In genomic region chr17:32117872-32118421, GRCm38 (mm10) we compare ENCODE assay signal across 8 mouse cellular contexts. TPM values are rescaled to one million over a fixed set of nuclear protein-coding genes. Genes with fewer than 3 reads are reported as not detected.
DNase-seq lines count a peak whose midpoint lies in the region; ATAC-seq and TF ChIP-seq lines count a peak whose summit lies in the region.
"Not testable (repeated sequence)": the region's sequence is repeated elsewhere in the genome, so short reads cannot be mapped to it uniquely, and the experiment has no call there.

No protein-coding gene starts in this region.

- ATAC-seq in G1E (ENCODE audit: extremely low read depth, insufficient number of reproducible peaks, low FRiP score, poor library complexity, severe bottlenecking), result not testable (repeated sequence)
- ATAC-seq in embryonic facial prominence, embryonic 12.5 days (ENCODE audit: insufficient number of reproducible peaks, insufficient read depth, low FRiP score, low TSS enrichment), result peak; percentile 39
- peak; percentile 28 for ATAC-seq in hindbrain, embryonic 16.5 days
- ATAC-seq in liver, embryonic 15.5 days (ENCODE audit: insufficient read depth), result peak; percentile 80
- peak; percentile 30 for ATAC-seq in midbrain, embryonic 16.5 days
- peak; percentile 70; the same call in 1 of the 2 replicates for ATAC-seq in stomach, embryonic 16.5 days (ENCODE audit: insufficient read depth, low FRiP score)

- H3K27me3 ChIP-seq in G1E (ENCODE audit: insufficient read depth, low read length); embryonic facial prominence, embryonic 12.5 days; hindbrain, embryonic 16.5 days (replicated peaks; ENCODE audit: control insufficient read depth, insufficient read depth, low read length); liver, embryonic 15.5 days; midbrain, embryonic 16.5 days (ENCODE audit: control insufficient read depth, insufficient read depth, low read depth, low read length); stomach, embryonic 16.5 days (ENCODE audit: control insufficient read depth, insufficient read depth, low read length): not testable (repeated sequence)

- WGBS in embryonic facial prominence, embryonic 12.5 days, result 5% methylated on average over 13 of the region's 13 CpGs
- WGBS in hindbrain, embryonic 16.5 days, result 3% methylated on average over 11 of the region's 13 CpGs
- 7% methylated on average over 13 of the region's 13 CpGs for WGBS in liver, embryonic 15.5 days (ENCODE audit: insufficient replicate concordance)
- 2% methylated on average over 10 of the region's 13 CpGs for WGBS in midbrain, embryonic 16.5 days
- 7% methylated on average over 12 of the region's 13 CpGs for whole genome bisulfite sequencing in stomach, embryonic 16.5 days

- peak overlapping the region; percentile 44 for H3K4me2 ChIP-seq in embryonic facial prominence, embryonic 12.5 days (replicated peaks)
- peak overlapping the region; percentile 46 for H3K4me2 ChIP-seq in hindbrain, embryonic 16.5 days (ENCODE audit: low read length)
- H3K4me2 ChIP-seq in liver, embryonic 15.5 days, result peak overlapping the region; percentile 72
- peak overlapping the region; percentile 51 for H3K4me2 ChIP-seq in midbrain, embryonic 16.5 days (ENCODE audit: low read length)
- peak overlapping the region; percentile 44 for H3K4me2 ChIP-seq in stomach, embryonic 16.5 days (ENCODE audit: low read depth, low read length)

- not testable (repeated sequence) for H3K9me3 ChIP-seq in G1E (replicated peaks); embryonic facial prominence, embryonic 12.5 days; hindbrain, embryonic 16.5 days (ENCODE audit: control insufficient read depth, low read length); liver, embryonic 15.5 days (replicated peaks); midbrain, embryonic 16.5 days (replicated peaks; ENCODE audit: control insufficient read depth, low read length, poor library complexity, severe bottlenecking); stomach, embryonic 16.5 days (replicated peaks; ENCODE audit: control insufficient read depth, low read length)

- H3K4me1 ChIP-seq in G1E (ENCODE audit: insufficient read depth, low read depth, low read length), result peaks cover 88% of the 10 kb centered on the region
- H3K4me1 ChIP-seq in embryonic facial prominence, embryonic 12.5 days, result peaks cover 30% of the 10 kb centered on the region
- H3K4me1 ChIP-seq in hindbrain, embryonic 16.5 days (ENCODE audit: control insufficient read depth, insufficient read depth, low read depth, low read length), result peaks cover 17% of the 10 kb centered on the region
- peaks cover 90% of the 10 kb centered on the region for H3K4me1 ChIP-seq in liver, embryonic 15.5 days (replicated peaks)
- peaks cover 11% of the 10 kb centered on the region for H3K4me1 ChIP-seq in midbrain, embryonic 16.5 days (ENCODE audit: control insufficient read depth, insufficient read depth, low read length)
- H3K4me1 ChIP-seq in stomach, embryonic 16.5 days (ENCODE audit: control insufficient read depth, insufficient read depth, low read length), result peaks cover 46% of the 10 kb centered on the region

- TF ChIP-seq CTCF in G1E (IDR thresholded peaks at IDR 0.05; ENCODE audit: low read depth, low read length), result not testable (repeated sequence)

- H3K36me3 ChIP-seq in G1E (replicated peaks), result peaks cover 70% of the 10 kb centered on the region
- peaks cover 24% of the 10 kb centered on the region for H3K36me3 ChIP-seq in embryonic facial prominence, embryonic 12.5 days
- H3K36me3 ChIP-seq in hindbrain, embryonic 16.5 days (ENCODE audit: control insufficient read depth, insufficient read depth, low read length); liver, embryonic 15.5 days (replicated peaks); midbrain, embryonic 16.5 days (ENCODE audit: control insufficient read depth, insufficient read depth, low read length); stomach, embryonic 16.5 days (ENCODE audit: control insufficient read depth, insufficient read depth, low read length): not testable (repeated sequence)

- H3K9ac ChIP-seq in embryonic facial prominence, embryonic 12.5 days, result peak overlapping the region; percentile 27; the same call in 1 of the 2 replicates
- peak overlapping the region; percentile 47; the same call in 1 of the 2 replicates for H3K9ac ChIP-seq in hindbrain, embryonic 16.5 days (ENCODE audit: low read depth, low read length)
- peak overlapping the region; percentile 49 for H3K9ac ChIP-seq in liver, embryonic 15.5 days
- peak overlapping the region; percentile 41; the same call in 1 of the 2 replicates for H3K9ac ChIP-seq in midbrain, embryonic 16.5 days (ENCODE audit: low read depth, low read length)
- H3K9ac ChIP-seq in stomach, embryonic 16.5 days (ENCODE audit: low read length), result not testable (repeated sequence)

- peak overlapping the region; percentile 67; the same call in 1 of the 2 replicates for H3K4me3 ChIP-seq in G1E (ENCODE audit: low read depth, low read length)
- H3K4me3 ChIP-seq in embryonic facial prominence, embryonic 12.5 days; stomach, embryonic 16.5 days (replicated peaks; ENCODE audit: low read length): not testable (repeated sequence)
- H3K4me3 ChIP-seq in hindbrain, embryonic 16.5 days (ENCODE audit: low read length), result peak overlapping the region; percentile 10; the same call in 1 of the 2 replicates
- H3K4me3 ChIP-seq in liver, embryonic 15.5 days (replicated peaks), result peak overlapping the region; percentile 37
- H3K4me3 ChIP-seq in midbrain, embryonic 16.5 days (ENCODE audit: low read depth, low read length), result peak overlapping the region; percentile 15

- H3K27ac ChIP-seq in embryonic facial prominence, embryonic 12.5 days, result not testable (repeated sequence)
- H3K27ac ChIP-seq in hindbrain, embryonic 16.5 days (ENCODE audit: low read depth, low read length), result 0 out of 2 replicates have a peak overlapping the region, but pooled peaks have one; percentile 42
- peak overlapping the region; percentile 80 for H3K27ac ChIP-seq in liver, embryonic 15.5 days (replicated peaks)
- H3K27ac ChIP-seq in midbrain, embryonic 16.5 days (ENCODE audit: low read length), result peak overlapping the region; percentile 66
- peak overlapping the region; percentile 37 for H3K27ac ChIP-seq in stomach, embryonic 16.5 days (ENCODE audit: low read length)

- intact Hi-C loops in gastrocnemius, postnatal 14 days (cut with DNase I; ENCODE audit: low total_unique reads), result not testable (repeated sequence)

- DNase-seq in G1E (ENCODE audit: low spot score), result not testable (repeated sequence)
- DNase-seq in gastrocnemius, postnatal 14 days, result peak; percentile 47
- DNase-seq in layer of hippocampus, postnatal 25 days (ENCODE audit: extremely low spot score in 1 of 2, low spot score in 1 of 2), result peak; percentile 23 to 29

RNA-seq across cellular contexts. Expression of gene Notch3, which starts 48.7 kb away (rescaled TPM):
- total RNA-seq in G1E (2014; fragmentation: Nextera tagmentation), result 3.3 and 4.4 TPM in 2 replicates
- 0.16 and 0.17 TPM in 2 replicates for total RNA-seq in G1E (2017)
- 4.2 and 4.4 TPM in 2 replicates for polyA plus RNA-seq in G1E (2012)
- 22.1 and 23.0 TPM in 2 replicates for polyA plus RNA-seq in embryonic facial prominence, embryonic 12.5 days (2016; fragmentation: Nextera tagmentation; extraction: Ambion mirVana)
- total RNA-seq in gastrocnemius, postnatal 14 days (2021), result 10 to 100 TPM; 28.5 to 34.6 TPM
- 7.2 and 8.6 TPM in 2 replicates for polyA plus RNA-seq in hindbrain, embryonic 16.5 days (2015; fragmentation: Nextera tagmentation; extraction: Ambion mirVana)
- total RNA-seq in layer of hippocampus, postnatal 25 days (2021), result 10 to 100 TPM in 1 of 2 experiments, 1 to 10 TPM in 1; 7.0 to 10.3 TPM
- 0.50 and 0.60 TPM in 2 replicates for polyA plus RNA-seq in liver, embryonic 15.5 days (2015; fragmentation: Nextera tagmentation; extraction: Ambion mirVana)
- polyA plus RNA-seq in midbrain, embryonic 16.5 days (2015; fragmentation: Nextera tagmentation; extraction: Ambion mirVana), result 6.9 TPM in 2 replicates
- polyA plus RNA-seq in stomach, embryonic 16.5 days (2015; fragmentation: Nextera tagmentation; extraction: Ambion mirVana), result 12.1 and 14.5 TPM in 2 replicates
